Mouse (Mus musculus): ENCODE results near the gene Fam208a. TPM values are rescaled to one million over a fixed set of nuclear protein-coding genes. Genes with fewer than 3 reads are reported as not detected.

Gene Fam208a
- polyA plus RNA-seq, 1 experiment from 2014 or later = 21.6 TPM

DNA sequence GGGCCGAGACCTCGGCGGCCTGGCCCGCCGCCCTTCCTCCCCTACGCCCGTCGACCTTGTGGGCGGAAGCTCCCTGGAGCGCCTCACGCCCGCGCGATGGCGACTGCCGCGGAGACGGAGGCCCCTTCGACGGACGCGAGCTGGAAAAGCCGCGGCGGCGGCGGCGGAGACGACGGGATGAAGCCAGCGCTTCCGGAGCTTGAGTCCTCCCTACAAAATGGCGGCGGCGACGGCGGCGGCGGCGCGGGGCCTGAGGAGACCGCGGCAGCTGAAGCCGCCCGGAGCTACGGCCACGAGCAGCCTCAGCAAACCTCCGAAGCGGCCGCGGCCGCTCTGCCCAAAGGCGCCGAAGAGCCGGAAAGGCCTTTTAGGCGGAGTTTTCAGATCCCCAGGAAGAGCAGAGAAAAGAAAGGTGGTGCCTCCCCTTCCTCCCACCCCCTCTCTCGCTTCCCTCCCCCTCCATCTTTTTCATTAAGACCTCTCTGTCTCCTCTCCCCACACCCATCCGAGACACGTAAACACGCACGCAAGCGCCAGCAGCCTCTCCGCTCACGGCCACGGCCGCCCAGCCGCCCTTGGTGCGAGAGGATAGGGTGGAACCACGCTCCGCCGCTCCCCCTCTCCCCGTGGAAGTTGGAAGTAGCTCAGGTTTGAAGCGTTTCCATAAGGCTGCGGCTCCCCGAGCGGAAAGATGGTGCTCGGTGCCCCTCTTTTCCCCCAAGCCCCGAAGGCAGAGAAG, 508 bp downstream of the Fam208a start:
- under 1% methylated on average over 67 of the region's 78 CpGs for WGBS
- Histone ChIP-seq H3K9ac (peak overlapping the region; percentile 82), H3K9me3 (peaks cover 19% of the 10 kb centered on the region), H3K27me3 (0 out of 2 replicates have a peak, but pooled peaks cover 4% of the 10 kb centered on the region), H3K4me3 (replicated peaks) (peak overlapping the region; percentile 69), H3K27ac (peak overlapping the region; percentile 97), H3K4me1 (peaks cover 3% of the 10 kb centered on the region), H3K36me3 (replicated peaks) (peaks cover 18% of the 10 kb centered on the region), H3K4me2 (peak overlapping the region; percentile 69)
- peak; percentile 88 for ATAC-seq (ENCODE audit: low FRiP score)

DNA sequence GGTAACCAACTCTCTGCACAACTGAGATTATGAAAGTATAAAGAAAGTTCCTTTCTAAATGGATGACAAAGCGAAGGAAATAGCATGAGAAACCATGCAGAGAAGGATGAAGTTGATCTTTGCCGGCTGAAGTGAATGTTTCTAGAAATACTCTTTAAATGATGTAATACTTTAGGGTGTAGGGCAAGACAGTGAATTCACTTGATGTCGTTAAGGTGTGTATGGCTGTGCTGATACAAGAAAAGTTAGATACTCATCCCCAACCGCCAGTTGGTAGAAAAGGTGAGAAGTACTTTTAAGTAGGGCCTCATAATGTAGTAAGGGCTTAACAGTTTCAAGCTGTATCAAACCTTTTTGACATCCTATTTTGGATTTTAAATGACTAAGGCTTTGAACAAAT, 1.6 kb downstream of the Fam208a start:
- Histone ChIP-seq H3K4me1 (peaks cover 3% of the 10 kb centered on the region), H3K27me3 (0 out of 2 replicates have a peak, but pooled peaks cover 4% of the 10 kb centered on the region), H3K36me3 (replicated peaks) (peaks cover 21% of the 10 kb centered on the region), H3K9me3 (peaks cover 19% of the 10 kb centered on the region), H3K4me2 (peak overlapping the region; percentile 69; the same call in 1 of the 2 replicates), H3K27ac (no peak overlapping the region), H3K9ac (no peak overlapping the region), H3K4me3 (replicated peaks) (no peak overlapping the region)
- WGBS = 95% methylated on average over 4 of the region's 4 CpGs
- no peak for ATAC-seq (ENCODE audit: low FRiP score)

DNA sequence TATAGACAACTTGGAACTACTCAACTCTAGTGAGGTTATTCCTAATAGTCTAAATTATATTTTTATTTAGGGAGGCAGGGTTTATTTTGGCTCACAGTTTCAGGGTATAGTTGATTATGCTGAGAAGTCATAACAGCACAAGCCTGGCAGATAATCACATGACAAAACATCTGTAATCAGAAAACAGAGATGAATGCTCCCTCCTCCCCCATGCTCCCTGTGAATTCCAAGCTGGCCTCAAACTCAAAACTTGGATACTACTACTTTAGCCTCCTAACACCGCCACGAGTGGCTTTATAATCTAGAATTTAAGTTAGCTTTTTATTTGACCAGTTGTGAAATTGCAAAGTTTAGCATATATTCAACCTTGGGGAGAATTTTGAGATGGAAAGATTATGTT, 3.4 kb downstream of the Fam208a start:
- WGBS = 100% methylated on average over 2 of the region's 2 CpGs

DNA sequence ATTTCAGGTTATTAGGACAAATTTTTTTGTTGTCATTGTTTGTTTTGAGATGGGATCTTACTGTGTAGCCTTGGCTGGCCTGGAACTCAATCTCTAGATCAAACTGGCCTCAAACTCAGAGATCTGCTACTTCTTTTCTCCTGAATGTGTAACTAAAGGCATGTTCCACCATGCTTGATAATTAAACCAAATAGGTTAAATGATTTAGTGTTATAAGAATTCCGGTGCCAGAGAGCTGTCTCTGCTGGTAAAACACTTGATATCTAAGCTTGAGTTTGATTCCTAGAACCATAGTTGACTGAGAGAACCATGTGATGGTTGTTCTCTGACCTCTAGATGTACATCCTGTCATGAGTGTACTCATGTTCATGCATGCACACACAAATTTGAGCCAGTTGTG, 7.5 kb downstream of the Fam208a start:
- Histone ChIP-seq H3K9ac (no peak overlapping the region), H3K36me3 (replicated peaks) (peaks cover 24% of the 10 kb centered on the region), H3K27me3 (no peaks in the 10 kb centered on the region), H3K27ac (no peak overlapping the region), H3K4me3 (replicated peaks) (no peak overlapping the region), H3K4me1 (no peaks in the 10 kb centered on the region), H3K4me2 (no peak overlapping the region), H3K9me3 (peaks cover 7% of the 10 kb centered on the region; the same call in 1 of the 2 replicates)
- 97% methylated on average over 1 of the region's 1 CpGs for WGBS
- ATAC-seq (ENCODE audit: low FRiP score) = no peak

More for the DNA sequence above, 3.4 kb downstream of the Fam208a start:
- Histone ChIP-seq H3K27ac (no peak overlapping the region), H3K36me3 (replicated peaks) (peaks cover 24% of the 10 kb centered on the region), H3K9ac (no peak overlapping the region), H3K4me1 (peaks cover 3% of the 10 kb centered on the region), H3K27me3 (0 out of 2 replicates have a peak, but pooled peaks cover 4% of the 10 kb centered on the region), H3K9me3 (peaks cover 19% of the 10 kb centered on the region), H3K4me2 (no peak overlapping the region), H3K4me3 (replicated peaks) (no peak overlapping the region)
- ATAC-seq (ENCODE audit: low FRiP score) = no peak

DNA sequence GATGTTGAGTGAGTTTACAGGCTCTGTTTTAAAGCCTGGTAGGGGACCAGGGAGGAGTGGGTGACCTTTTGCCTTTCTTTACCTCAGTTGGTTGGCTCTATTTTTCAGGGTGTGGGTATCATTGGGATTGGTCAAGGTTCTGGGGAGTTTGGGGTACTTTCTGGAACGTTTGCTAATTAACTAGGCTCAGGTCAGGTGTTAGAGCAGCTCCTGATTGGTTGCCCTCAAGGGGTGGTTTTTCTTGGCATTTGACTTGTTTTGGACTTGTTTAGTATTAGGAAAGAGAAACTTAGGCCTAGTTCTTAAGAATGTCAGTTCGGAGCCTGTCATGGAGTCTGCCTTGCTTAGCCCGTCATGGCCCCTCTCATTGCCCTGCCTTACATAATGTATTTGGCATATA, 8.2 kb downstream of the Fam208a start:
- ATAC-seq (ENCODE audit: low FRiP score) = no peak
- WGBS = 91% methylated on average over 3 of the region's 3 CpGs
- peaks cover 21% of the 10 kb centered on the region for H3K36me3 ChIP-seq (replicated peaks)

DNA sequence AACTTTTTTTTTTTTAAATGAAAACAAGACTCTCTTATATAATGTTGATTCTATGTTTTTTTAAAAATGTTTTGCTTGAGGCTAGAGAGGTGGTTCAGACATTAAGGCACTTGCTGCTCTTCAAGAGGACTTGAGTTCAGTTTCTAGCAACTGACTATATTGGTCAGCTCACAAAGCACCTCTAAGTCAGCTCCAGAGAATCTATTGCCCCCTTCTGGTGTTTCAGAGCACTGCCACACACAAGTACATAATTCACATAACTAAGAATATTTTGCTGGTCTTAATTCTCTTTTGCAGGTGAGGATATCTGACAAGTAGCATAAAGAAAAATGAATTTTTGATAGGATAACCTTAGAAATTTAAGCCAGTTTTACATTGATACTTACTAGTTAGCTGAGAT, 12.3 kb downstream of the Fam208a start:
- Histone ChIP-seq H3K36me3 (replicated peaks) (peaks cover 26% of the 10 kb centered on the region), H3K4me1 (no peaks in the 10 kb centered on the region), H3K9ac (no peak overlapping the region), H3K4me2 (no peak overlapping the region), H3K27me3 (no peaks in the 10 kb centered on the region), H3K9me3 (no peaks in the 10 kb centered on the region), H3K27ac (no peak overlapping the region), H3K4me3 (replicated peaks) (no peak overlapping the region)
- no peak for ATAC-seq (ENCODE audit: low FRiP score)

More for the DNA sequence above, 8.2 kb downstream of the Fam208a start:
- no peak overlapping the region for H3K9ac ChIP-seq
- H3K4me3 ChIP-seq (replicated peaks) = no peak overlapping the region
- H3K4me2 ChIP-seq = no peak overlapping the region
- no peaks in the 10 kb centered on the region for H3K27me3 ChIP-seq
- H3K4me1 ChIP-seq = no peaks in the 10 kb centered on the region
- H3K27ac ChIP-seq = no peak overlapping the region
- peaks cover 4% of the 10 kb centered on the region; the same call in 1 of the 2 replicates for H3K9me3 ChIP-seq

DNA sequence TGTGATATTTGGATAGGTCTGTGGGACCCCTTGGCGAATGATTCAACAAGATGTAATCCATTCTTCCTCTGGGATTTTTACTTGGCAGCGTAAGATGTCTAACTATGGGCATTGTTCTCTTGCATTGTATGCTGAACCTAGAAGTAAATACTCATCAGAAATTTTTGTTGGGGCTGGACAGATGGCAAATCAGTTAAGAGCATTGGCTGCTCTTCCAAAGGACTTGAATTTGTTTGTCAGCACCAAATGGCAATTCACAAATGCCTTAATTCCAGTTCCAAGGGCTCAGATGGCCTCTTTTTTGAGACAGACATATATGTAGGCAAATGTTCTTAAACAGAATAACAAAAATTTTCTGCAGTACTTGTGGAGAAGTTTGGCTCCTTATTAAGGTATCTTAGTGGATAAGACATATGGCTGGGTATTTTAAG, 16.2 kb downstream of the Fam208a start:
- Histone ChIP-seq H3K4me1 (no peaks in the 10 kb centered on the region), H3K9me3 (no peaks in the 10 kb centered on the region), H3K27ac (no peak overlapping the region), H3K4me3 (replicated peaks) (no peak overlapping the region), H3K27me3 (no peaks in the 10 kb centered on the region), H3K4me2 (no peak overlapping the region), H3K36me3 (replicated peaks) (peaks cover 30% of the 10 kb centered on the region), H3K9ac (no peak overlapping the region)
- no peak for ATAC-seq (ENCODE audit: low FRiP score)
- WGBS = 95% methylated on average over 2 of the region's 2 CpGs

DNA sequence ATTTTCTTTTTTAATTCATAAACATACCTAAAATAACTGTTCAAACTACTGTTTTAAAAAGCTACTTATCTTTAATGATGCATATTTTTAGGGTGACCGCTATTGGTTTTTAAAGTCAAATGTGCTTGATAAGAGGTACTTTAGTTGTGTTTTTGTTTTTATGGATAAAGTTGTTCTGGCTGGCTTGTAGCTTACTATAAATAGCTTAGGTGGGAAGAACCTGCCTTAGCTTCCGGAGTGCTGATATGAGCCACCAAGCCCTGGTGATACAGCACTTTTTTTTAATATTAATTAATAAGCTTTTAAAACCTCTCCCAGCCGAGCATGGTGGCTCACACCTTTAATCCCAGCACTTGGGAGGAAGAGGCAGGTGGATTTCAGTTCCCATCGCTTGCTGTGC, 18.3 kb downstream of the Fam208a start:
- H3K9ac ChIP-seq = no peak overlapping the region
- no peaks in the 10 kb centered on the region for H3K9me3 ChIP-seq
- no peaks in the 10 kb centered on the region for H3K27me3 ChIP-seq
- H3K36me3 ChIP-seq (replicated peaks) = peaks cover 37% of the 10 kb centered on the region
- 92% methylated on average over 4 of the region's 4 CpGs for WGBS
- no peaks in the 10 kb centered on the region for H3K4me1 ChIP-seq
- H3K4me2 ChIP-seq = no peak overlapping the region
- H3K27ac ChIP-seq = no peak overlapping the region
- no peak overlapping the region for H3K4me3 ChIP-seq (replicated peaks)
- ATAC-seq (ENCODE audit: low FRiP score) = no peak

DNA sequence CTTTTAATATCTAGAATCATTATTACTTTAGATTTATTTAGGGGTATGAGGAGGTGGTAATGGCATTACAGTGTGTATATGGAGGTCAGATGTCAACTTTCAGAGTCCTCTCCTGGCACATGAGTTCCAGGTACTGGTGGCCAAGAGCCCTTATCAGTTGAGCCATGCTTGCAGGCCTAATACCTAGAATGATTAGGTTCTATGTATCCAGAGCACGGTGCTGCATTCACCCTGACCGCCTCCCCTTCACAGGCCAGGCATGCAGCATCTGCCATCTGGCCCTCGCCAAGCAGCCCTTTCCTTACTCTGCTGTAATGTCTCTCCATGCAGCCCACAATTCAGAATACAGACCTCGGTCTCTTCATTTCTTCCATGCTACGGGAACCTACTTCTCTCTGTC, 62.8 kb downstream of the Fam208a start:
- no peak overlapping the region for H3K9ac ChIP-seq
- H3K36me3 ChIP-seq (replicated peaks) = peaks cover 84% of the 10 kb centered on the region
- no peak overlapping the region for H3K4me2 ChIP-seq
- H3K9me3 ChIP-seq = no peaks in the 10 kb centered on the region
- WGBS = 91% methylated on average over 5 of the region's 5 CpGs
- no peak for ATAC-seq (ENCODE audit: low FRiP score)
- no peak overlapping the region for H3K27ac ChIP-seq
- H3K4me1 ChIP-seq = no peaks in the 10 kb centered on the region
- H3K27me3 ChIP-seq = no peaks in the 10 kb centered on the region
- H3K4me3 ChIP-seq (replicated peaks) = no peak overlapping the region

DNA sequence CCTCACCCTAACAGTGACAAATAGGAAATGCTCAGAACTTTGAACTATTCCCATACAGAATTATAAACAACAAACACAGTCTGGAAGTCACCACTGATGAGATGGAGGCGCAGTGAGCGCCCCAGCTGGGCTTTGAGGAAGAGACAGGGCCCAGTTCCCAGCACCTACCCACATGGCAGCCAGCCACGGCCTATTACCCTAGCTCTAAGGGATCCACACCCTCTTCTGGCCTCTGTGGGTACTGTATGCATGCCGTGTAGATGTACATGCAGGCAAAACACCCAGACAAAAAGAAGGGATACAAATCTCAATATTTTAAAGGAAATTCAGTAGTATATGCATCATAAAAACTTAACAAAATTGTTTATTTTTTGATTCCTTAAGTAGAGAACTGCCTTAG, 64.9 kb downstream of the Fam208a start:
- no peaks in the 10 kb centered on the region for H3K27me3 ChIP-seq
- ATAC-seq (ENCODE audit: low FRiP score) = no peak
- no peak overlapping the region for H3K4me3 ChIP-seq (replicated peaks)
- no peak overlapping the region for H3K9ac ChIP-seq
- WGBS = 85% methylated on average over 4 of the region's 4 CpGs
- no peaks in the 10 kb centered on the region for H3K9me3 ChIP-seq
- H3K36me3 ChIP-seq (replicated peaks) = peaks cover 87% of the 10 kb centered on the region
- H3K27ac ChIP-seq = no peak overlapping the region
- no peaks in the 10 kb centered on the region for H3K4me1 ChIP-seq
- H3K4me2 ChIP-seq = no peak overlapping the region

DNA sequence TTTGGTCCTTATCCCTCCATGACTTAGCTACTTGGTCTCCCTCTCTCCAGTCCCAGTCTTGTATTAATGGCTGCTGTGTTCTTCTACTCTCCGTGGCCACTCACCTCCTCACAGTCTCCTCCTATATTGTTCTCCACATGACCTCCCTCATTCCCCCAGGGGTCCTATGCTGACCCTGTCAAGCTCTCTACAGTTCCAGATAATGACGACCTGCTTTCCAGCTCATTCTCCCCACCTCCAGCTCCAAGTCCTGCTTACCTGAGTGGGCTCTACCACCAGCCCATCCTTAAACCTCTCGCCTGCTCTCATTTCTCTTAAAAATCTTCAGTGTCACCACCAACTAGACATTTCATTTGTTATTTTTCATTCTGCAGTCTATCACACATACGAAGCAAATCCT, 72.5 kb downstream of the Fam208a start:
- ATAC-seq (ENCODE audit: low FRiP score) = no peak
- Histone ChIP-seq H3K4me1 (no peaks in the 10 kb centered on the region), H3K27ac (no peak overlapping the region), H3K9me3 (no peaks in the 10 kb centered on the region), H3K27me3 (no peaks in the 10 kb centered on the region), H3K4me2 (no peak overlapping the region), H3K4me3 (replicated peaks) (no peak overlapping the region), H3K36me3 (replicated peaks) (peaks cover 38% of the 10 kb centered on the region), H3K9ac (no peak overlapping the region)
- 89% methylated on average over 4 of the region's 4 CpGs for WGBS

DNA sequence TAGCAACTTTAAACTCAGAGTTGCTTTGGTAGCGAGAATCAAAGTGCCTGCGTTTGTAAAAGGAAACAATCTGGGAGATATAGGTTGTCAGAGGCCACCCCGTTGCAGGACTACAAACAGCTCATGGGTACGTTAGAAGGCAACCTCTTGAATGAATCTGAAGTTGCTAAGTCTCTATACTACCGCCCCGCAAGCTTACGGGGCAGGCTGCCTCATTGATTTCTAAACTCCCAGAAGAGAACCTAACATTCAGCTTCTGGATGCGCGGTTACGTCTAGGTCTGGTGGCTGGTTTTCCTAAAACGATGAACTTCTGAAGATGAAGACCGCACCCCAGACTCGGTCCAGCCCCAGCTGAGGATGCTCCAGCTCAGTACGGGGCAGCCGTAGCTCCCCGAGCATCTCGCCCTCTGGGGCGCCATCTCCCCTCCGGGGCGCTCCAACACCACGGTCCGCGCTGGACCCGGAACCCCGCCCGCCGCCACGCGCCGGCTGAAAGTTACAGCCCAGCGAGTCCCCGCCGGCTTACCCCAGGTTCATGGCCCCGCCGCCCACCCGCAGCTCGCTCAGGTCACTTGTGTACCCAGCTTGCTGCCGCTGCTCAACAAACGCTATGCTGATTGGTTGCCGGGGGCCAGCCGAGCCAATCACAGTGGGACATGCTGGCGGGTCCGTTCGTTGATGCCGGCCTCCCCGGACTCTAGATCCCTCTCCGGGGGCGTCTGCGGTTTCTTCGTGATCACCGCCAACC, 79.4 kb downstream of the Fam208a start, which contains the start of gene Ccdc66:
Ccdc66 (minus strand) TSS at position 567 of the 750 bp plus-strand sequence.
- no peaks in the 10 kb centered on the region for H3K27me3 ChIP-seq
- peak within 1 kb of the TSS; percentile 69 for H3K4me2 ChIP-seq
- H3K36me3 ChIP-seq (replicated peaks) = no peaks in the 10 kb centered on the region; the same call in 1 of the 2 replicates
- H3K27ac ChIP-seq = peak within 1 kb of the TSS; percentile 66
- peak within 1 kb of the TSS; percentile 79 for H3K4me3 ChIP-seq (replicated peaks)
- no peaks in the 10 kb centered on the region for H3K9me3 ChIP-seq
- under 1% methylated on average over 46 of the region's 51 CpGs for WGBS
- peaks cover 11% of the 10 kb centered on the region for H3K4me1 ChIP-seq
- ATAC-seq (ENCODE audit: low FRiP score) = peak; percentile 99
- H3K9ac ChIP-seq = peak within 1 kb of the TSS; percentile 80

All from forebrain, embryonic 12.5 days (tissue).